Mouse (Mus musculus) adrenal gland, postnatal 10 days (tissue): ENCODE results near the gene Khdrbs2. TPM values are rescaled to one million over a fixed set of nuclear protein-coding genes. Genes with fewer than 3 reads are reported as not detected.
"Not testable (repeated sequence)": the region's sequence is repeated elsewhere in the genome, so short reads cannot be mapped to it uniquely, and the experiment has no call there.

Source experiments
- DNase-seq: peaks from one replicate; pipeline ENCODE4 v3.0.0; 2021; ENCODE audit warnings: mixed read lengths
- total RNA-seq, 2 experiments: library from RNA; stranded (reverse); gene quantifications; 2 replicates each; pipeline ENCODE4 v1.2.3; 2021

Khdrbs2 gene
- total RNA-seq, 2 experiments from 2014 or later: 0.45 to 1.3 TPM

DNA sequence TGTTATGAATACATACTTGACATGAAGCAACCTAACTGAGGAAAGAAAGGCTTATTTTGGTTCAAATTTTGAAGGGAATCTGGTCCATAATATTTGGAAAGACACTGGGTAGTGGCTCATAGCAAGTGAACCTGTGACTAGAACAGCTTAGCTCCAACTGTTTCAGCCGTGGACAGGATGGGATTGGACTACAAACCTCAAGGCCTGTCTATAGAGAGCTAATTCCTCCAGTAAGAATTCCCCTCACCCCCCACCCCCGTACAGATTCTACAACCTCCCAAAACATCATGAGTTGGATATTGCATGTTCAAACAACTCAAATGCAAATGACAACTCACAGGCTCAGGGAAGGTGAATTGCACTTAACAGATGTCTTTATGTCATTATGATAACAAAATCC lies 298.5 kb downstream of the Khdrbs2 start:
- DNase-seq: no peak

- DNase-seq: no peak
Measured at GRCm38 (mm10) chr1:32471502-32472214, 299.1 kb downstream of the Khdrbs2 start.

DNA sequence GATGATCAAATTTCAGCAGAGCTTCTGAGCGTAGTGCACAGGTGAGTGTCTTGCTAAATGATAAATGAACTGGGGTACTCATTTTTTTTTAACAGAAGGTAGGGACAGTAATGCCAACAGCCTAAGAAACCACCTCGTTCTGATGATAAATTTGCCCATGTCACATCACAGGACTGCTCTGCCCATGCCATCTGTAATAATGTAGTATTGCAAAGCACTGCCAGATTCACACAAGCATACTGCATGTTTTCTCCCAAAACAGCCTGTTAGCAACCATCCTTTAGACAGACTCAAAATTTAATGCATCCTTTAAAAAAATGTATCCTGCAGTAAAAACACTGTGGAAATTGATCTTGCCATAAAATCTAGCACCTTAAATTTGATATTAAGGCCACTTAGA lies 315.4 kb downstream of the Khdrbs2 start:
- no peak for DNase-seq

DNA sequence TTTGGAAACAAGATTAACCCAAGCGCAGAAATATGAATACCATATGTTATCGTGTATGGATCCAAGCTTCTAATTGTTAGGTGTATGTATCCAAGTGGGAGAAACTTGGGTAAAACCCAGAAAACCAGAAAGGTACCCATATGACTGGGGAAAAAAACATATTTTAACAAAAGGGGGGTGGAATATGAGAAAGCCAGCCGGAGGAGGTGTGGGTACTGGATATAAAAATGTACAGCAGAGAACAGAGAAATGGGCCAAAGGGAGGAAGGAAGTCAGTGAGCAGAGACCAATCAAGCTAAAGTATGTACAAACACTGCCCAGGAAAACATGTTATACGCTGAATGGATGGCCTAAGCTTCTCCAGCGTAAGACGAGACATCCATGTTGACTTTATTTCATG lies 330.9 kb downstream of the Khdrbs2 start:
- no peak for DNase-seq

GRCm38 (mm10) chr1:32547194-32547593 lies 374.7 kb downstream of the Khdrbs2 start, which contains the start of gene Gm5415:
TSS of gene Gm5415 (minus strand) at chr1:32547294.
- not testable (repeated sequence) for DNase-seq

DNA sequence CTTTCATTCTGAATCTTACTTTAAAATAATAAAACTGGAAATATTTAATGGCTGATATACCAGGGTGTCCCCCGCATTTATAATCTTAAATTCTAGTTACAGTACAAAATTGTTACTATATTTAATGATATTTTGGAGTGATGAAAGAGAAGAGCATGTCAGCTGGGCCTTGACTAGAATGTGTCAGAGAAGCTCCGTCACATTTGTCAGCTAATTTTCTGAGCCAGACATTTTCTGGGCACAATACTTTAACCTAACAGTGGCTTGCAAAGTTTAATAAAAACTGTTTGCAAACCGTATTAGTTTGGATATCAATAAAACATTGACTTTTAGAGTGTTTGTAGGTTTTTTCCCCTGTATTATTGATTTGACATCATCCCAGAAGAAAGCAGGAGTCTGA lies 380.9 kb downstream of the Khdrbs2 start:
- no peak for DNase-seq

DNA sequence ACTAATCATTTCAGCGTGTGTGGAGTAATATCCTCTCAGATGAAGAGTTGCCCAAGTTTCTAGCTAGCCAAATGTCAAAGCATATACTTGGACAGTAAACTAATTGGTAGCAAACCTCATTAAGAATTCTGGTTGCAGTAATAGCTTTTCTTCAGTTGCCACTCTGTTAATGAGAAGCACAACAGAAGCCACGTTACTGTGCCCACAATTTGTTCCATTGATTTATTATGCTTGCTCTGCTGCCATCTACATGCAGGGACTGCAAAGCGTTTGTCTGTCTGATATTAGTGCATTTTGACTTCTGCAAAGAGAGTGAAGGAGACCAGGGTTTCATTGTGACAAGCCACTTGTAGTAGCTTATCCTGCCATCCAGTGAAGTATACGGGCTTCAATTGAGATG lies 381.4 kb downstream of the Khdrbs2 start:
- no peak for DNase-seq

- DNase-seq: no peak
Measured at GRCm38 (mm10) chr1:32568901-32569300, 396.4 kb downstream of the Khdrbs2 start.

GRCm38 (mm10) chr1:32626060-32626459 lies 453.5 kb downstream of the Khdrbs2 start:
- DNase-seq: no peak

- DNase-seq: no peak
Measured at GRCm38 (mm10) chr1:32632415-32633354, 460.2 kb downstream of the Khdrbs2 start.

DNA sequence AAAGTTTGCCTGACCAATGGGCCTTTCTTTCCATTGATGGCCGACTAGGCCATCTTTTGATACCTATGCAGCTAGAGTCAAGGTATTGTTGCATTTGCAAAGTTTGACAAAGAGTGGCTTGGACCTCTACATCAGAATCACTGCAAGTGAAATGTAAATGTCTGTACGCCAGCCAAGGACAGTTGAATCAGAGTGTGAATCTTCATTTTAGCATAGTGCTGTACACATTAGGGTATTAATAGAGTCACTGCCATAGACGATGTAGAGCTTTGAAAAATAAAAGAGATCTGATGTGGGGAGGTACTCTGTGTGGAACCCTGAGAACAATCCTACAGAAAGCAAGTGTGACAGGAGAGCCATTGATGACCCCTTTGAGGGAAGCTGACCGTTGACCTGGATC lies 460.9 kb downstream of the Khdrbs2 start:
- no peak for DNase-seq

DNA sequence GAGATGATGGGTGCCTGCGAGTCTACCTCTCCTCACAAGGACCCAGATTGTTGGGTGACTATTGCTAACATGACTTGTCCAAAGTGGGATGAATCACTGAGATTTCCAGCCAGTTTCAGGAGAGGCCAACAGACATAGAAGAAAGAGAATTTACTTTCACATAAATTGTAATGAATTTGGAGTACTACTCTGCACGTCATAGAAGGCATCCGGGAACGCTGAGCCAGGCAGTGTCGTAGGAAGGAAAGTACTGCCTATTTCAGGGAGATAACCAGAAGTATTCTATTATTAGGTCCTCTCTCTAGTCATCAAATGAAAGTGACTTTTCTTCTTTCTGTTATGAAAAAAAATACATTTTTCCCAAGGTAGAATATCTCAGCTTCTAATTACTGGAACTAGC lies 466.6 kb downstream of the Khdrbs2 start:
- no peak for DNase-seq

GRCm38 (mm10) chr1:32649647-32650209 lies 477.2 kb downstream of the Khdrbs2 start:
- DNase-seq: no peak

GRCm38 (mm10) chr1:32693806-32694205 lies 521.3 kb downstream of the Khdrbs2 start:
- no peak for DNase-seq

DNA sequence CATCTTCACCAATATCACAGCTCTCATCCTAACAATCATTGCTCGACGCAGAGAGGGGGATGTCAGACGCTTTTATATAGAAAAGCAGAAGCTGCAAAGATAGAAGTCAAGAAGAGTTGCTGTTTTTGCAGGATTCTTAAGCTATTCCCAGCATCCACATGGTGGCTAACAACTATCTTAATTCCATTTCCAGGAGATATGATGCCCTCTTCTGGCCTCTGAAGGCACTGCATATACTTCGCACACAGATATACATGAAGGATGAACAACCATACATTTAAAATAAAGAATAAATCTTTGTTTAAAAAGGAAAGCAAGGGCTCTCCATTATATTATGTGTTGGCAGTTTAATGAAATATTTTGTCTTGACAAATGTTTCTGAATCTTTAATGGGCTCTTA lies 527.6 kb downstream of the Khdrbs2 start:
- DNase-seq: no peak

DNA sequence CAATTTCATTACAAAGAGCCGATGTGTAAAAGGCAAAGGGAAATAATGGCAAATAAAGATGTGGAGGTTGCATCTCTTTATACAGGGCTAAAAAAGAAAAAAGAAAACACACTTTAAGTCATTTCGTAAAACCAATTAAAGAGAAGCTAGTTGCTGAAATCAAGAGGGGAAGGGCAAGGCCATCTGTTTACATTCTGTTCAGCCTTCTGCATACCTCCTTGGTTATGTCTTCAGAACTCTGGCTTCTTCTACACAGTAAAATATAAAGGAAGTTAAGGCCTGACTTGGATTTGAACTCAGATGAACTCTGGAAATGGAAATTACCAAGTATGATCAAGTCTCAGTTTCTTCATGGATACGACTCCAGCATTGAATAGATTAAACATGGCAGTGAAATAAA lies 528.8 kb downstream of the Khdrbs2 start:
- DNase-seq: no peak
